Mouse (Mus musculus): ENCODE measurements around the gene Prss22. TPM values are rescaled to one million over a fixed set of nuclear protein-coding genes. Genes with fewer than 3 reads are reported as not detected.
"Not testable (repeated sequence)": the region's sequence is repeated elsewhere in the genome, so short reads cannot be mapped to it uniquely, and the experiment has no call there.

Prss22 gene
- total RNA-seq, 2 experiments from 2014 or later: not detected

- no peak for DNase-seq
Measured at GRCm38 (mm10) chr17:23994667-23995066, 3.2 kb downstream of the Prss22 start.

GRCm38 (mm10) chr17:23993559-23994428 is 4.1 kb downstream of the Prss22 start:
- DNase-seq: peak; percentile 78

- DNase-seq: no peak
Measured at GRCm38 (mm10) chr17:23992789-23993553, 4.9 kb downstream of the Prss22 start.

- DNase-seq: no peak
Measured at GRCm38 (mm10) chr17:23989802-23990201, 8.1 kb downstream of the Prss22 start.

GRCm38 (mm10) chr17:23984989-23985388 is 12.9 kb downstream of the Prss22 start:
- no peak for DNase-seq

- no peak for DNase-seq
Measured at GRCm38 (mm10) chr17:23982912-23983311, 15.0 kb downstream of the Prss22 start.

GRCm38 (mm10) chr17:23980297-23980909 is 17.5 kb downstream of the Prss22 start, which contains the start of gene Prss30:
Prss30 (minus strand) TSS chr17:23980566.
- no peak for DNase-seq

GRCm38 (mm10) chr17:23979471-23979870 is 18.4 kb downstream of the Prss22 start:
- no peak for DNase-seq

- DNase-seq: no peak
Measured at GRCm38 (mm10) chr17:23976665-23977064, 21.2 kb downstream of the Prss22 start.

GRCm38 (mm10) chr17:23971315-23971714 is 26.6 kb downstream of the Prss22 start:
- no peak for DNase-seq

GRCm38 (mm10) chr17:23969231-23969630 is 28.7 kb downstream of the Prss22 start:
- no peak for DNase-seq

GRCm38 (mm10) chr17:23968780-23969179 is 29.1 kb downstream of the Prss22 start:
- DNase-seq: no peak

GRCm38 (mm10) chr17:23966658-23967401 is 31.1 kb downstream of the Prss22 start:
- DNase-seq: no peak

GRCm38 (mm10) chr17:23965805-23966425 is 32.0 kb downstream of the Prss22 start:
- no peak for DNase-seq

GRCm38 (mm10) chr17:23961573-23962122 is 36.3 kb downstream of the Prss22 start:
- no peak for DNase-seq

GRCm38 (mm10) chr17:23960084-23960738 is 37.7 kb downstream of the Prss22 start:
- DNase-seq: peak; percentile 46

- no peak for DNase-seq
Measured at GRCm38 (mm10) chr17:23955174-23955573, 42.7 kb downstream of the Prss22 start, which contains the start of gene Sbpl. Sbpl (minus strand) TSS chr17:23955274.

GRCm38 (mm10) chr17:23950828-23951227 is 47.1 kb downstream of the Prss22 start:
- DNase-seq: not testable (repeated sequence)

- no peak for DNase-seq
Measured at GRCm38 (mm10) chr17:23949068-23949467, 48.8 kb downstream of the Prss22 start.

GRCm38 (mm10) chr17:23947486-23947885 is 50.4 kb downstream of the Prss22 start:
- not testable (repeated sequence) for DNase-seq
